Mouse (Mus musculus) splenic B cell, adult 2 months (primary cell): Measurements from ENCODE around the gene Cyb561d2.

ENCODE experiments used
- DNase-seq: peaks from one replicate; pipeline ENCODE4 v3.0.0-alpha.2; 2011; ENCODE audit warnings: low read depth, low spot score
- H3K27me3 ChIP-seq: 2 replicates; pipeline ENCODE4 v1.6.1; 2012; ENCODE audit warnings: mild to moderate bottlenecking, low read length, moderate library complexity, mixed read lengths; ENCODE audit not compliant: control insufficient read depth, poor library complexity, insufficient read depth, severe bottlenecking
- H3K36me3 ChIP-seq: 2 replicates; pipeline ENCODE4 v1.6.1; 2012; ENCODE audit warnings: mild to moderate bottlenecking, low read length, moderate library complexity, mixed read lengths; ENCODE audit not compliant: control insufficient read depth, poor library complexity, insufficient read depth, severe bottlenecking

Cyb561d2 gene

GRCm38 (mm10) chr9:107533791-107534407 lies 8.1 kb downstream of the Cyb561d2 start, which contains the start of gene Tmem115:
Gene Tmem115 (plus strand): TSS chr9:107533945.
- DNase-seq, result peak; percentile 94
- H3K27me3 ChIP-seq, result 0 out of 2 replicates have a peak, but pooled peaks cover 3% of the 10 kb centered on the region
- H3K36me3 ChIP-seq, result peaks cover 6% of the 10 kb centered on the region

GRCm38 (mm10) chr9:107526198-107527026 lies 15.6 kb downstream of the Cyb561d2 start:
- peak; percentile 74 for DNase-seq
- H3K36me3 ChIP-seq, result no peaks in the 10 kb centered on the region
- H3K27me3 ChIP-seq, result peaks cover 1% of the 10 kb centered on the region; the same call in 1 of the 2 replicates

- no peaks in the 10 kb centered on the region for H3K27me3 ChIP-seq
- H3K36me3 ChIP-seq, result no peaks in the 10 kb centered on the region
- DNase-seq, result no peak
Measured at GRCm38 (mm10) chr9:107522400-107522711, 19.6 kb downstream of the Cyb561d2 start.

- DNase-seq, result no peak
- H3K36me3 ChIP-seq, result no peaks in the 10 kb centered on the region
- no peaks in the 10 kb centered on the region for H3K27me3 ChIP-seq
Measured at GRCm38 (mm10) chr9:107521711-107522399, 20.1 kb downstream of the Cyb561d2 start.

- no peaks in the 10 kb centered on the region for H3K27me3 ChIP-seq
- no peaks in the 10 kb centered on the region for H3K36me3 ChIP-seq
- no peak for DNase-seq
Measured at GRCm38 (mm10) chr9:107521190-107521589, 20.8 kb downstream of the Cyb561d2 start.

GRCm38 (mm10) chr9:107520331-107520730 lies 21.7 kb downstream of the Cyb561d2 start:
- no peaks in the 10 kb centered on the region for H3K27me3 ChIP-seq
- H3K36me3 ChIP-seq, result no peaks in the 10 kb centered on the region

GRCm38 (mm10) chr9:107514303-107514955 lies 27.6 kb downstream of the Cyb561d2 start:
- H3K36me3 ChIP-seq, result no peaks in the 10 kb centered on the region
- H3K27me3 ChIP-seq, result no peaks in the 10 kb centered on the region
- peak; percentile 79 for DNase-seq

More at GRCm38 (mm10) chr9:107520331-107520730, 21.7 kb downstream of the Cyb561d2 start:
- no peak for DNase-seq

GRCm38 (mm10) chr9:107512326-107512725 lies 29.7 kb downstream of the Cyb561d2 start:
- no peaks in the 10 kb centered on the region for H3K36me3 ChIP-seq

GRCm38 (mm10) chr9:107511436-107511835 lies 30.6 kb downstream of the Cyb561d2 start:
- Histone ChIP-seq H3K36me3 (no peaks in the 10 kb centered on the region), H3K27me3 (no peaks in the 10 kb centered on the region)
- DNase-seq, result no peak

More at GRCm38 (mm10) chr9:107512326-107512725, 29.7 kb downstream of the Cyb561d2 start:
- no peaks in the 10 kb centered on the region for H3K27me3 ChIP-seq
- no peak for DNase-seq

- H3K27me3 ChIP-seq, result no peaks in the 10 kb centered on the region
- no peak for DNase-seq
- no peaks in the 10 kb centered on the region for H3K36me3 ChIP-seq
Measured at GRCm38 (mm10) chr9:107510384-107511100, 31.5 kb downstream of the Cyb561d2 start.

GRCm38 (mm10) chr9:107508266-107508665 lies 33.7 kb downstream of the Cyb561d2 start:
- Histone ChIP-seq H3K36me3 (no peaks in the 10 kb centered on the region), H3K27me3 (no peaks in the 10 kb centered on the region)
- no peak for DNase-seq

GRCm38 (mm10) chr9:107504662-107505537 lies 37.1 kb downstream of the Cyb561d2 start:
- no peaks in the 10 kb centered on the region for H3K27me3 ChIP-seq
- H3K36me3 ChIP-seq, result no peaks in the 10 kb centered on the region
- DNase-seq, result no peak

- no peak for DNase-seq
- H3K27me3 ChIP-seq, result no peaks in the 10 kb centered on the region
- no peaks in the 10 kb centered on the region for H3K36me3 ChIP-seq
Measured at GRCm38 (mm10) chr9:107502131-107502846, 39.7 kb downstream of the Cyb561d2 start.
